Mouse (Mus musculus) liver, embryonic 13.5 days (tissue): ENCODE results near the gene Smyd4. TPM values are rescaled to one million over a fixed set of nuclear protein-coding genes. Genes with fewer than 3 reads are reported as not detected.

Experiments
- ATAC-seq: fragments of 200-750 bp; cut with Nextera tagmentation; 2 replicates; pipeline ENCODE4 v1.8.0; 2017; ENCODE audit warnings: low read depth, mild to moderate bottlenecking, moderate number of reproducible peaks, moderate library complexity
- DNase-seq: peaks from one replicate; pipeline ENCODE4 v3.0.0; 2022
- H3K27ac ChIP-seq: fragments of 300-500 bp; sonication (generic); 2 replicates; pipeline ENCODE4 v1.5.1; 2015; ENCODE audit warnings: moderate library complexity, mild to moderate bottlenecking, inconsistent platforms
- H3K27me3 ChIP-seq: fragments of 300-500 bp; sonication (generic); 2 replicates; pipeline ENCODE4 v1.6.1; 2015; ENCODE audit warnings: mild to moderate bottlenecking, inconsistent platforms
- H3K36me3 ChIP-seq: fragments of 300-500 bp; sonication (generic); 2 replicates; pipeline ENCODE4 v1.6.1; 2015; ENCODE audit warnings: mild to moderate bottlenecking, inconsistent platforms
- H3K4me1 ChIP-seq: fragments of 300-500 bp; sonication (generic); replicated peaks from 2 replicates; pipeline ENCODE4 v1.6.1; 2015; ENCODE audit warnings: inconsistent platforms
- H3K4me2 ChIP-seq: fragments of 300-500 bp; sonication (generic); 2 replicates; pipeline ENCODE4 v1.6.1; 2015; ENCODE audit warnings: inconsistent platforms, mild to moderate bottlenecking, moderate library complexity
- H3K4me3 ChIP-seq: fragments of 300-500 bp; sonication (generic); replicated peaks from 2 replicates; pipeline ENCODE4 v1.5.1; 2015; ENCODE audit warnings: mild to moderate bottlenecking, inconsistent platforms
- H3K9ac ChIP-seq: fragments of 300-500 bp; sonication (generic); 2 replicates; pipeline ENCODE4 v1.6.1; 2015; ENCODE audit warnings: mild to moderate bottlenecking, inconsistent platforms
- H3K9me3 ChIP-seq: fragments of 300-500 bp; sonication (generic); replicated peaks from 2 replicates; pipeline ENCODE4 v1.6.1; 2016; ENCODE audit warnings: inconsistent platforms
- WGBS: fragments of 180-500 bp; shearing (Covaris S2); methylation state at CpG from one replicate; pipeline ENCODE4 v1.1.7; 2015; ENCODE audit not compliant: insufficient replicate concordance; 5-methylcytosine and 5-hydroxymethylcytosine counted together
- polyA plus RNA-seq: library from polyadenylated mRNA; unstranded; fragments of >200 nt; fragmentation: Nextera tagmentation; extraction: Ambion mirVana; gene quantifications from 2 replicates; pipeline ENCODE4 v1.2.1, GENCODE M21; 2015

Gene Smyd4
- polyA plus RNA-seq, 1 experiment from 2014 or later = 5.1 TPM

DNA sequence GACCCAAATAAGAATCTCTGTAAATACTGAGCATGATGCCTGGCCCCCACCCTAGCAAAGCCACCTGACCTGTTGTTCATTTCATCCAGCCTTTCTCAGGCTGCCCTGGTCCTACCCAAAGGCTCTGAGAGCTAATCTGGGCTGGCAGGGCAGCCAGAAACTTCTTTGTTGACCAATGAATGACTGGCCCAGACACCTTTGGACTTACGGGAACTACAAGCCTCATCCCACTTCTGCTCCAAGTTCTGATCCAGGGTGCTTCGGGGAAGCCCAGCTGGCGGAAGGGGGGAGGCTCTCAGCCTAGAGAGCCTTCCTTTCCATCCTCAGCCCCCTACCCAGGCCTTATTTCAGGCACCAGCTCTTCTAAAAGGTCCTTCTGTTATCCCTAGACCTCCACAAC is 90.6 kb downstream of the Smyd4 start:
- Histone ChIP-seq H3K4me1 (peaks cover 40% of the 10 kb centered on the region), H3K27ac (peak overlapping the region; percentile 67), H3K36me3 (peaks cover 73% of the 10 kb centered on the region), H3K9ac (peak overlapping the region; percentile 55), H3K4me3 (peak overlapping the region; percentile 56), H3K27me3 (no peaks in the 10 kb centered on the region), H3K9me3 (peaks cover 10% of the 10 kb centered on the region), H3K4me2 (peak overlapping the region; percentile 54)
- WGBS = 87% methylated on average over 3 of the region's 3 CpGs
- DNase-seq (no peak), ATAC-seq (no peak)

DNA sequence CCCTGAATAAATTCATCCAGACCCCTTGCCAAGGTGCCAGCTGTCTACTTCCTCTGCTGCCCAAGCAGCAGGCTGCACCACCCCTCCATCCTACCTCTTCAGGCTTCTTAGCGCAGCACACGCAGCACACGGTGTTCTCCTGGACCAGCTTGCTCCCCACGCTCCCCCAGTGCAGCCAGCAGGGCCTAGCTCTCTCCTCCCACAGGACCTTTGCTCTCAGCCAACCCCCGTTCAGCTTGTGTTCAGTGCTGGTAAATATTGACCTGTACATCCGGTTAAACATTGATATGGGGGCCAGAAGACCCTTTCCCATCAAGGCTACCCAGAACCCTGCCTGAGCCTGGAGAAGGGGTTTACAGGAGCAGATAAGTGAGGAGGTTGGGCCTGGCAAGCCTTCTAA is 91.1 kb downstream of the Smyd4 start, which contains the start of gene Serpinf2:
Gene Serpinf2 (minus strand): TSS at position 229 of the 400 bp plus-strand sequence.
- Histone ChIP-seq H3K9ac (peak within 1 kb of the TSS; percentile 56), H3K27ac (peak within 1 kb of the TSS; percentile 67), H3K9me3 (peaks cover 7% of the 10 kb centered on the region), H3K27me3 (no peaks in the 10 kb centered on the region), H3K4me2 (peak within 1 kb of the TSS; percentile 54), H3K4me1 (peaks cover 44% of the 10 kb centered on the region), H3K4me3 (peak within 1 kb of the TSS; percentile 56), H3K36me3 (peaks cover 73% of the 10 kb centered on the region)
- ATAC-seq (peak; percentile 60), DNase-seq (no peak)
- WGBS = 79% methylated on average over 6 of the region's 6 CpGs

DNA sequence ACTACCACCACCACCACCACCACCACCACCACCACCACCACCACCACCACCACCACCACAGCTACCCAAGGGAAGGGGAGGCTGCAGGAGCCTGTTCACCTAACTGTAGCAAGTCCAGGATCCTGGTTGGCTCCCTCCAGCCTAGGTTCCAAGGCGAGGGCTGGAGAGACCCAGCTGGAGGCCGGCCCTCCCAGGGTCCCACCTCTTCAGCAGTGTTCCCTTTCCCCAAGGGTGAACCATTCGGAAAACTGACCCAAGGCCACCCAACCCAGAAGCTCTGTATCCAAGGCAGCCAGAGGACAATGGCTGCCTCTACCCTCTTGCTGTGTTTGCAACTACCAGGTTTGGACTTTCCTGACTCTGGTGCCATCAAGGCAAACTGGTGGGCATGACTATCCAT is 91.7 kb downstream of the Smyd4 start:
- no peak for DNase-seq
- H3K27ac ChIP-seq = peak overlapping the region; percentile 64
- peaks cover 50% of the 10 kb centered on the region for H3K4me1 ChIP-seq
- H3K9ac ChIP-seq = 0 out of 2 replicates have a peak overlapping the region, but pooled peaks have one; percentile 5
- H3K27me3 ChIP-seq = no peaks in the 10 kb centered on the region
- no peak for ATAC-seq
- H3K4me3 ChIP-seq = no peak overlapping the region
- H3K4me2 ChIP-seq = no peak overlapping the region
- 0 out of 2 replicates have a peak, but pooled peaks cover 2% of the 10 kb centered on the region for H3K9me3 ChIP-seq
- peaks cover 73% of the 10 kb centered on the region for H3K36me3 ChIP-seq
- 81% methylated on average over 3 of the region's 3 CpGs for WGBS

DNA sequence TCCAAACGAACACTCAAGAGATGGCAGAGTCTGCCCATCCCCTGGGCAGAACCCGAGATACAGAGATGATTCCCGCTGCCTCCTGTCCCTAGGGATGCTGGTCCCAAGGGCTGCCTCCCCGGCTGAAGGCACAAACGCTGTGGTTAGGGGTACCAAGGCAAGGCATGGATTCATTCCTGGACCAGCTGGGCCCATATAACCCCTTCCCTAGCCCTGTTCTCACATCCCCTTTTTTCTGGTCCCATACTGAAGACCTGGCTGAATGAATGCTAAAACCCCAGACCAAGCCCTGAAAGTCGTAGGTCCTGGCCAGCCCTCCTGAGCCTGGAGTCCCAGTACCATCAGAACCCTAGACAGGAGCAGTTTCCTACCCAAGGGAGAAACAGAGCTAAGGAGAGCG is 92.8 kb downstream of the Smyd4 start:
- Histone ChIP-seq H3K4me1 (peaks cover 58% of the 10 kb centered on the region), H3K4me2 (no peak overlapping the region), H3K27me3 (no peaks in the 10 kb centered on the region), H3K9me3 (no peaks in the 10 kb centered on the region), H3K9ac (no peak overlapping the region), H3K4me3 (no peak overlapping the region), H3K36me3 (peaks cover 73% of the 10 kb centered on the region), H3K27ac (peak overlapping the region; percentile 64; the same call in 1 of the 2 replicates)
- ATAC-seq (no peak), DNase-seq (no peak)
- 77% methylated on average over 7 of the region's 7 CpGs for WGBS

DNA sequence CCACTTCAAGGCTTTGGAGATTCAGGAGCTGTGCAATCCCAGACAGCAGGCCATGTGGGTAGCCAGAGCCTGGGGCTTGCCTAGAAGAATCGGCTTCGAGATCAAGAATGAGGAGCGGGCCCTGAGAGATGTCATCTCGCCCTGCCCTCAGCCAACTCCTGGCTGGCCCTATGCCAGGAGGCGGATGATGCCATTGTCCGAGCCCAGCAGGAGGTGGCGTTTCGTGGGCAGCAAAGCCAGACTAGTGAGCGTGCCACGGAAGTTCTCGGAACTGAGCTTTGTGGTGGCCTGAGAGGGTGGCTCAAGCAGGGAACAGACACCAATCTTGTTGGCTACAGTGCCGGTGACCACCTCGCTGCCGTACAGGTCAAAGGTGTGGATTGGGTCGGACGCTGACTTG is 93.4 kb downstream of the Smyd4 start:
- no peak overlapping the region for H3K4me2 ChIP-seq
- no peaks in the 10 kb centered on the region for H3K9me3 ChIP-seq
- H3K27me3 ChIP-seq = no peaks in the 10 kb centered on the region
- peaks cover 56% of the 10 kb centered on the region for H3K4me1 ChIP-seq
- H3K4me3 ChIP-seq = no peak overlapping the region
- ATAC-seq (no peak), DNase-seq (no peak)
- no peak overlapping the region; the same call in 1 of the 2 replicates for H3K9ac ChIP-seq
- WGBS = 92% methylated on average over 16 of the region's 16 CpGs
- H3K27ac ChIP-seq = peak overlapping the region; percentile 64; the same call in 1 of the 2 replicates
- peaks cover 73% of the 10 kb centered on the region for H3K36me3 ChIP-seq

DNA sequence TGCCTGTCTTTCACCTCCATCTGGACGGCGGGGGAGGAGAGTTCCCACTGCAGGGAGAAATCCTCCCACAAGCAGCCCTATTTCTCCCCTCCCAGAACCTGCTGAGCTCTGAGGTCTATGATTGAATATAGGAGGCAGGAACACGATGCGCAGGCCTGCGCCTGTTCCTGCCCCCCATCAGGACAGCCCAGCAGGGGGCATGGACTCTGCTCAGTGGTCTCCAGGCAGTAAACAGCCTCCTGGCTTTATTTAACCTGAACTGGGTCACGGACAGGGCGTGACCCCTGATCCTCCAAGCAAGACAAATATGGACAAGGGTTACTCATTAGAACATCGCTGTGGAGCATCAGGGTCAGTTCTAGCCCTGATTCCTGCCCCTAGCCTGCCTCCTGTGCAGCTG is 95.5 kb downstream of the Smyd4 start:
- Histone ChIP-seq H3K27ac (peak overlapping the region; percentile 74), H3K4me1 (peaks cover 70% of the 10 kb centered on the region), H3K4me3 (no peak overlapping the region), H3K36me3 (peaks cover 87% of the 10 kb centered on the region), H3K4me2 (no peak overlapping the region), H3K9ac (no peak overlapping the region), H3K27me3 (no peaks in the 10 kb centered on the region), H3K9me3 (no peaks in the 10 kb centered on the region)
- WGBS = 86% methylated on average over 8 of the region's 8 CpGs
- DNase-seq (no peak), ATAC-seq (peak; percentile 73)

DNA sequence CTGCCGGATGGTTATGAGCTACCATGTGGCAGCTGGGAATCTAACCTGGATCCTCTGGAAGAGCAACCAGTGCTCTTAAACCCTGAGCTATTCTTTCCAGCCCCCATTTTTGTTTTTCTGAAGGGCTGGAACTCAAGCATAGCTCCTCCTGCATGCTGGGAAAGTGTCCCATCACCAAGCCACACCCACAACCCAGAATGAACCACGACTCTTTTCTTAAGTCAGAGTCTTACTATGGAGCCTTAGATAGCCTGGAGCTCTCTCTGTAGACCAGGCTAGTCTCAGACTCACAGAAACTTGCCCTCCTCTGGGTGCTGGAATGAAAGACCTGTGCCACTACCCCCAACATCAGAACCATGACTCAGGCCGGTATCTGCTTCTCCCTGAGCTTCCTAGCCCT is 100.3 kb downstream of the Smyd4 start:
- Histone ChIP-seq H3K9me3 (no peaks in the 10 kb centered on the region), H3K36me3 (peaks cover 81% of the 10 kb centered on the region), H3K4me3 (peak overlapping the region; percentile 60), H3K27me3 (no peaks in the 10 kb centered on the region), H3K9ac (peak overlapping the region; percentile 83), H3K27ac (peak overlapping the region; percentile 99), H3K4me2 (peak overlapping the region; percentile 100), H3K4me1 (peaks cover 87% of the 10 kb centered on the region)
- DNase-seq = no peak
- peak; percentile 13 for ATAC-seq
- 35% methylated on average over 3 of the region's 3 CpGs for WGBS

DNA sequence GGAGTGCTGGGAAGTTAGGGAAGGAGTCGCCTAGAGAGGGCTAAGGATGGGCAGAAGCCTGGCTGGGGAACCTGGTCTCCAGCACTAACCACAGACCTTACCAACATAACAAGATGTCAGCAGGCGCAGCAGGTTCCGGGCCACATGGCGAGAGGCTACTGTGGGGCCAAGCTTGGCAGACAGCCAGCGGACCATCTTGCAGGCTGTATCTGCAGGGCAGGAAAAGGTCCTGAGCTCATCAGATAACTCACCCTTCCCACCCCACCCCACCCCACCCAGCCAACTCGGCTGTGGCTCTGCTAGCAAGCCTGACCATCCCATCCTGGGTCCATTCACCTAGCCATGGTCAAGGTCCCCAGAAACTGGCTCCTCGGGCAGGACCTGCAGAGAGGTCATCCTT is 101.5 kb downstream of the Smyd4 start:
- Histone ChIP-seq H3K9me3 (no peaks in the 10 kb centered on the region), H3K9ac (peak overlapping the region; percentile 83), H3K36me3 (peaks cover 70% of the 10 kb centered on the region), H3K27me3 (no peaks in the 10 kb centered on the region), H3K4me1 (peaks cover 87% of the 10 kb centered on the region), H3K4me2 (peak overlapping the region; percentile 100), H3K4me3 (peak overlapping the region; percentile 60), H3K27ac (peak overlapping the region; percentile 99)
- WGBS = 19% methylated on average over 7 of the region's 7 CpGs
- DNase-seq = peak; percentile 77
- ATAC-seq = peak; percentile 72

DNA sequence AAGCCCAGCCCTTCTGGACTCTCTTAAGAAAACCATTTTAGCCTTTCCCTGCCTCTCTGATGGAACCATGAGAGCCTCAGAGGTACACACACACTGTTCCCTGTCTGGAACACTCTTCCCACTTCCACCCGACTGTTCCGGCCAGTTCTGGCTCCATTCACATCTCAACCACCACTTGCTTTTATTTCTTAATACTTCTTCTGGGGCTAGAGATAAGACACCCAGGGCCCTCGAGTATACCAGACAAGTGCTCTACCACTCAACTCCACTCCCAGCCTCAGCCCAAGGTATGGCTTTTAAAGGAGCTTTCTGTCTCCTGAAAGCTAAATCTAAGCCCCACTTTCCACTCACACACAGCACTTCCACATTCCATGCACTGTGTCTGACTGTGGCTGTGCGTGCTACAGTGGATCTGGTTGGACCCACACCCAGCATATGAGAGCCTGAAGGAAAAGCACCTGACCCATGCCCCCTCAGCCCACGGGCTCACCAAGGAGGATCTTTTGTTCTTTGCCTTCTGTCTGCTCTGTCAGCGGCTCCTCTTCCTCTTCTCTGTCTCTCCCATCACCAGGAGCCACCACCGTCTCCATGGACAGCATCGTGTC is 102.2 kb downstream of the Smyd4 start:
- Histone ChIP-seq H3K27ac (peak overlapping the region; percentile 99), H3K4me1 (peaks cover 87% of the 10 kb centered on the region), H3K36me3 (peaks cover 63% of the 10 kb centered on the region), H3K9ac (peak overlapping the region; percentile 83), H3K27me3 (no peaks in the 10 kb centered on the region), H3K4me2 (peak overlapping the region; percentile 100), H3K4me3 (peak overlapping the region; percentile 60), H3K9me3 (no peaks in the 10 kb centered on the region)
- DNase-seq (peak; percentile 67), ATAC-seq (peak; percentile 74)
- 41% methylated on average over 8 of the region's 8 CpGs for WGBS

DNA sequence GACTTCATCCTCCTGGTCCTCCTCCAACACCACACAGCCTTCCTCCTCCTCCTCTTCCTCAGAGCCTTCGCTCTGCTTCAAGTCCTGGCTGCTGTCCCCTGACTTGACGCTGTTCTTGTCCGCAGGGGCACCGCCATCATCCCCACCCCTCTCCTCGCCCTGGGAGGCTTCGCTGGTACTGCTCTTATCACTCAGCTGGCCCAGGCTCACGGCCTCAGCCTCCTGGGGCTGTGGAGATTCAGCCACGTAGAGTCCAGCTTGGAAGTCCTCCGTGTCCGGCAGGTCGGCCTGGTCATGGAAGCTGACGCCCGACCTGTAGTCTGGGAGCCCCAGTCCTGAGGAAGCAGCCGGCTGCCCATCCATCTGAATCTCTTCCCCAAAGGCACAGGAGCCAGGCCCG is 102.7 kb downstream of the Smyd4 start:
- peak overlapping the region; percentile 83 for H3K9ac ChIP-seq
- ATAC-seq = peak; percentile 51
- H3K36me3 ChIP-seq = peaks cover 58% of the 10 kb centered on the region
- 41% methylated on average over 15 of the region's 15 CpGs for WGBS
- H3K27me3 ChIP-seq = no peaks in the 10 kb centered on the region
- peaks cover 89% of the 10 kb centered on the region for H3K4me1 ChIP-seq
- H3K4me2 ChIP-seq = peak overlapping the region; percentile 100
- DNase-seq = no peak
- no peaks in the 10 kb centered on the region for H3K9me3 ChIP-seq
- H3K27ac ChIP-seq = peak overlapping the region; percentile 99
- H3K4me3 ChIP-seq = peak overlapping the region; percentile 60

DNA sequence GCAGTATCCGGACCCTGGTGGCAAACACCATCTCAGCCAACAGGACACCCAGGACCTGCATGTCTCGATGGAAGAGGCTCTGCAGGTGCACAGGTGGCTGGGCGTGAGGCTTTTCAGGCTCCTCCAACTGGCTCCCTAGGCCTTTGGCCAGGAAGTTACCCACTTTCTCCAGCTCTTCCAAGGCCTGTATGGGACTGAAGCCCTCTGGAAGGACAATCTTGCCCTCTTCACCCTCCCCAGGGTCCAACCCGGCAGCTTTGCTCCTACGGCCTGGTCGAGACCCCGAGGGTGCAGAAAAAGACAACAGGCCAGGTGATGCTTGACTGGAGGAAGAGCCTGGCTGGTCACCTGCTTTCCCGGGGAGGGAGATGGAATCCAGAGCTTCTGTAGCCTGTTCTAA is 103.8 kb downstream of the Smyd4 start:
- ATAC-seq = no peak
- H3K4me1 ChIP-seq = peaks cover 97% of the 10 kb centered on the region
- peak overlapping the region; percentile 100 for H3K4me2 ChIP-seq
- H3K4me3 ChIP-seq = peak overlapping the region; percentile 60
- DNase-seq = no peak
- H3K27ac ChIP-seq = peak overlapping the region; percentile 99
- WGBS = 91% methylated on average over 8 of the region's 8 CpGs
- peak overlapping the region; percentile 83 for H3K9ac ChIP-seq
- no peaks in the 10 kb centered on the region for H3K27me3 ChIP-seq
- no peaks in the 10 kb centered on the region for H3K9me3 ChIP-seq
- H3K36me3 ChIP-seq = peaks cover 46% of the 10 kb centered on the region
